Mouse (Mus musculus) stomach, postnatal 0 days (tissue): Measurements from ENCODE around the gene Fbxw7.

Experiments
- CTCF ChIP-seq: IDR thresholded peaks from 2 replicates; pipeline ENCODE4 v1.5.1; 2016; ENCODE audit warnings: antibody characterized with exemption, low read depth, mild to moderate bottlenecking, moderate library complexity
- EP300 ChIP-seq: optimal IDR thresholded peaks from 2 replicates; pipeline ENCODE3; 2016; ENCODE audit warnings: antibody characterized with exemption

DNA sequence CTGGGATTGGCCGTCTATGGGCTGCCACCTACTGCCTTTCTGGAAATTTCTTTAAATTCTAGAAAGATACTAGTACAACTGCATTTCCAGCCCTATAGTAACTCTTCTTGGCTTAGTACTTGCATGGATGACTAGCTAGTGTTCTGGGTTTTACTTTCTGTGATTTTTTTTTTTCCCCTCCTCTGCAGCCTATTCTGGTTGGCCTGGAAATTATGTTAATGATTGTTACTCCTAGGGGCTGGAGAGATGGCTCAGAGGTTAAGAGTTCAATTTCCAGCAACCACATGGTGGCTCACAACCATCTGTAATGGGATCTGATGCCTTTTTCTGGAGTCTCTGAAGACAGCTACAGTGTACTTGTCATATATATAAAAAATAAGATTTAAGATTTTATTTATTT is 35.4 kb downstream of the Fbxw7 start:
- TF ChIP-seq CTCF (no peak), EP300 (no peak)
